Mouse (Mus musculus) liver, adult 10 weeks (tissue): ENCODE data around the gene 1500009L16Rik. TPM values are rescaled to one million over a fixed set of nuclear protein-coding genes. Genes with fewer than 3 reads are reported as not detected.

Experiments used
- polyA plus RNA-seq: library from polyadenylated mRNA; stranded (reverse); fragments of 350-450 nt; fragmentation: Illumina TruSeq; extraction: RNeasy Lipid Tissue Mini Kit (QIAGEN cat#74804); gene quantifications from one replicate; pipeline ENCODE4 v1.2.3, GENCODE M21; 2014; ENCODE audit warnings: low read depth, low replicate concordance

1500009L16Rik gene
- not detected for polyA plus RNA-seq

DNA sequence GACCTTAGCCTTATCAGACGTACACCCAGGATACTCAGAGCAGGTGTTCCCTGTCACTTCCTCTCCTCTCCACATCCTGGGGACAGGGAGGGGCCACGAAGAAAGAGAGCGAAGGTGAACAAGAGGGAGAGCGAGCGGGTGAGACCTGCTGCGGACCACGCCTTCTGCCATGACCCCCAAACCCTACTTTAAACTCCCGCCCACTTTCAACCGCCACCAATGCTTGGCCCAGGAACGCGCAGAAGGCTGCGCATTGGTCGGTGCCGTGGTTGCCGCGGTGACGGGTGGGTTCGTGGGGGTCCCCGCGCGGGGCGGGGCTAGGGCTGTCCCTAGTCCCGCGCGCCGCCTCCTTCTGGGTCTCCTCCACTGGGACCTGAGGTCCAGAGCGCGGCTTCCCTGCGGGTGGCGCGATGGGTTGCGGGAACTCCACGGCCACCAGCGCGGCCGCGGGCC is at the start of gene 1500009L16Rik:
Gene 1500009L16Rik (plus strand): TSS at position 287 of the 453 bp plus-strand sequence.

Other genes starting within 250 kb of the 1500009L16Rik start
- not detected for gene Aldh1l2, start 188.7 kb upstream of the 1500009L16Rik start, polyA plus RNA-seq
- 18.5 TPM for gene Washc4, start 179.1 kb upstream of the 1500009L16Rik start, polyA plus RNA-seq
- 26.0 TPM for gene Appl2, start 74.1 kb upstream of the 1500009L16Rik start, polyA plus RNA-seq